Mouse (Mus musculus) forebrain, embryonic 10.5 days (tissue): Measurements from ENCODE around the gene Crhr2. TPM values are rescaled to one million over a fixed set of nuclear protein-coding genes. Genes with fewer than 3 reads are reported as not detected.

Source experiments
- DNase-seq: peaks from one replicate; pipeline ENCODE4 v3.0.0-alpha.2; 2017; ENCODE audit warnings: low spot score; ENCODE audit errors: extremely low spot score
- H3K27ac ChIP-seq: fragments of 300-500 bp; sonication (generic); 2 replicates; pipeline ENCODE4 v1.5.1; 2016; ENCODE audit warnings: mild to moderate bottlenecking
- H3K27me3 ChIP-seq: fragments of 300-500 bp; sonication (generic); 2 replicates; pipeline ENCODE4 v1.6.1; 2016; ENCODE audit warnings: mild to moderate bottlenecking; ENCODE audit not compliant: poor library complexity, severe bottlenecking
- H3K36me3 ChIP-seq: fragments of 300-500 bp; sonication (generic); replicated peaks from 2 replicates; pipeline ENCODE4 v1.6.1; 2016; ENCODE audit warnings: mild to moderate bottlenecking, moderate library complexity
- H3K4me1 ChIP-seq: fragments of 300-500 bp; sonication (generic); 2 replicates; pipeline ENCODE4 v1.6.1; 2016
- H3K4me3 ChIP-seq: fragments of 300-500 bp; sonication (generic); 2 replicates; pipeline ENCODE4 v1.5.1; 2016; ENCODE audit warnings: mild to moderate bottlenecking, moderate library complexity
- H3K9me3 ChIP-seq: fragments of 300-500 bp; sonication (generic); 2 replicates; pipeline ENCODE4 v1.6.1; 2016; ENCODE audit warnings: mild to moderate bottlenecking, moderate library complexity
- WGBS: fragments of 180-500 bp; shearing (Covaris S2); methylation state at CpG from one replicate; pipeline ENCODE4 v1.1.7; 2016; 5-methylcytosine and 5-hydroxymethylcytosine counted together
- polyA plus RNA-seq: library from polyadenylated mRNA; unstranded; fragments of >200 nt; fragmentation: Nextera tagmentation; extraction: Ambion mirVana; gene quantifications from 2 replicates; pipeline ENCODE4 v1.2.1, GENCODE M21; 2016

Gene Crhr2
- polyA plus RNA-seq, 1 experiment from 2014 or later: 0.38 TPM

- Histone ChIP-seq H3K9me3 (no peaks in the 10 kb centered on the region), H3K36me3 (no peaks in the 10 kb centered on the region), H3K27me3 (no peaks in the 10 kb centered on the region), H3K4me1 (peaks cover 6% of the 10 kb centered on the region; the same call in 1 of the 2 replicates), H3K27ac (no peak overlapping the region), H3K4me3 (no peak overlapping the region)
- WGBS: 81% methylated on average over 5 of the region's 5 CpGs
- DNase-seq: no peak
Measured at GRCm38 (mm10) chr6:55098603-55099002, 34.2 kb downstream of the Crhr2 start.

- no peak for DNase-seq
- Histone ChIP-seq H3K27ac (no peak overlapping the region), H3K27me3 (no peaks in the 10 kb centered on the region), H3K9me3 (no peaks in the 10 kb centered on the region), H3K4me3 (no peak overlapping the region), H3K36me3 (no peaks in the 10 kb centered on the region), H3K4me1 (peaks cover 6% of the 10 kb centered on the region; the same call in 1 of the 2 replicates)
- 86% methylated on average over 5 of the region's 5 CpGs for WGBS
Measured at GRCm38 (mm10) chr6:55098030-55098429, 34.8 kb downstream of the Crhr2 start.

- no peaks in the 10 kb centered on the region for H3K36me3 ChIP-seq
- 90% methylated on average over 6 of the region's 6 CpGs for WGBS
- no peaks in the 10 kb centered on the region for H3K27me3 ChIP-seq
- H3K27ac ChIP-seq: no peak overlapping the region
- H3K4me1 ChIP-seq: peaks cover 2% of the 10 kb centered on the region; the same call in 1 of the 2 replicates
- no peak for DNase-seq
- no peaks in the 10 kb centered on the region for H3K9me3 ChIP-seq
- H3K4me3 ChIP-seq: no peak overlapping the region
Measured at GRCm38 (mm10) chr6:55093431-55094146, 39.2 kb downstream of the Crhr2 start.

- WGBS: 96% methylated on average over 9 of the region's 9 CpGs
- Histone ChIP-seq H3K27me3 (no peaks in the 10 kb centered on the region), H3K4me1 (peaks cover 7% of the 10 kb centered on the region), H3K4me3 (no peak overlapping the region), H3K9me3 (no peaks in the 10 kb centered on the region), H3K27ac (no peak overlapping the region), H3K36me3 (no peaks in the 10 kb centered on the region)
- no peak for DNase-seq
Measured at GRCm38 (mm10) chr6:55091396-55091795, 41.4 kb downstream of the Crhr2 start.

- H3K4me3 ChIP-seq: no peak overlapping the region
- no peaks in the 10 kb centered on the region for H3K36me3 ChIP-seq
- WGBS: 45% methylated on average over 4 of the region's 4 CpGs
- no peak for DNase-seq
- H3K27ac ChIP-seq: no peak overlapping the region
- no peaks in the 10 kb centered on the region for H3K9me3 ChIP-seq
- H3K27me3 ChIP-seq: no peaks in the 10 kb centered on the region
- peaks cover 7% of the 10 kb centered on the region for H3K4me1 ChIP-seq
Measured at GRCm38 (mm10) chr6:55090639-55091038, 42.2 kb downstream of the Crhr2 start.

GRCm38 (mm10) chr6:55087355-55087754, 45.5 kb downstream of the Crhr2 start:
- 43% methylated on average over 4 of the region's 4 CpGs for WGBS
- peaks cover 7% of the 10 kb centered on the region for H3K4me1 ChIP-seq
- H3K36me3 ChIP-seq: no peaks in the 10 kb centered on the region
- no peaks in the 10 kb centered on the region for H3K9me3 ChIP-seq
- no peak overlapping the region for H3K4me3 ChIP-seq
- H3K27me3 ChIP-seq: no peaks in the 10 kb centered on the region
- H3K27ac ChIP-seq: no peak overlapping the region
- no peak for DNase-seq

GRCm38 (mm10) chr6:55082261-55083051, 50.4 kb downstream of the Crhr2 start:
- H3K9me3 ChIP-seq: no peaks in the 10 kb centered on the region
- peaks cover 5% of the 10 kb centered on the region for H3K4me1 ChIP-seq
- H3K4me3 ChIP-seq: no peak overlapping the region
- H3K27ac ChIP-seq: no peak overlapping the region
- WGBS: 84% methylated on average over 7 of the region's 7 CpGs
- no peak for DNase-seq
- H3K36me3 ChIP-seq: peaks cover 40% of the 10 kb centered on the region
- no peaks in the 10 kb centered on the region for H3K27me3 ChIP-seq

- H3K9me3 ChIP-seq: no peaks in the 10 kb centered on the region
- H3K36me3 ChIP-seq: peaks cover 51% of the 10 kb centered on the region
- H3K4me1 ChIP-seq: no peaks in the 10 kb centered on the region
- 96% methylated on average over 3 of the region's 3 CpGs for WGBS
- H3K27ac ChIP-seq: no peak overlapping the region
- no peaks in the 10 kb centered on the region for H3K27me3 ChIP-seq
- H3K4me3 ChIP-seq: no peak overlapping the region
- DNase-seq: no peak
Measured at GRCm38 (mm10) chr6:55081379-55081778, 51.4 kb downstream of the Crhr2 start.

- H3K27ac ChIP-seq: no peak overlapping the region
- WGBS: 96% methylated on average over 4 of the region's 4 CpGs
Measured at GRCm38 (mm10) chr6:55076561-55077255, 56.1 kb downstream of the Crhr2 start.

GRCm38 (mm10) chr6:55065903-55066302, 66.9 kb downstream of the Crhr2 start:
- H3K27ac ChIP-seq: no peak overlapping the region
- H3K4me3 ChIP-seq: no peak overlapping the region
- H3K36me3 ChIP-seq: peaks cover 95% of the 10 kb centered on the region
- 94% methylated on average over 2 of the region's 2 CpGs for WGBS
- H3K4me1 ChIP-seq: no peaks in the 10 kb centered on the region
- H3K9me3 ChIP-seq: no peaks in the 10 kb centered on the region
- no peak for DNase-seq
- no peaks in the 10 kb centered on the region for H3K27me3 ChIP-seq

More at GRCm38 (mm10) chr6:55076561-55077255, 56.1 kb downstream of the Crhr2 start:
- Histone ChIP-seq H3K4me1 (no peaks in the 10 kb centered on the region), H3K36me3 (peaks cover 97% of the 10 kb centered on the region), H3K27me3 (no peaks in the 10 kb centered on the region), H3K9me3 (no peaks in the 10 kb centered on the region), H3K4me3 (no peak overlapping the region)
- DNase-seq: no peak

- Histone ChIP-seq H3K36me3 (peaks cover 99% of the 10 kb centered on the region), H3K27me3 (no peaks in the 10 kb centered on the region), H3K4me1 (no peaks in the 10 kb centered on the region), H3K4me3 (no peak overlapping the region), H3K27ac (no peak overlapping the region), H3K9me3 (no peaks in the 10 kb centered on the region)
- WGBS: 94% methylated on average over 7 of the region's 7 CpGs
- no peak for DNase-seq
Measured at GRCm38 (mm10) chr6:55064477-55064827, 68.4 kb downstream of the Crhr2 start.

- peaks cover 99% of the 10 kb centered on the region for H3K36me3 ChIP-seq
Measured at GRCm38 (mm10) chr6:55063793-55064476, 68.9 kb downstream of the Crhr2 start.

More at GRCm38 (mm10) chr6:55063793-55064476, 68.9 kb downstream of the Crhr2 start:
- WGBS: 92% methylated on average over 9 of the region's 9 CpGs
- Histone ChIP-seq H3K4me1 (no peaks in the 10 kb centered on the region), H3K27ac (no peak overlapping the region), H3K4me3 (no peak overlapping the region), H3K27me3 (no peaks in the 10 kb centered on the region), H3K9me3 (no peaks in the 10 kb centered on the region)
- DNase-seq: no peak
